Mouse (Mus musculus): ENCODE data around the gene Pygo2.

The Pygo2 gene

DNA sequence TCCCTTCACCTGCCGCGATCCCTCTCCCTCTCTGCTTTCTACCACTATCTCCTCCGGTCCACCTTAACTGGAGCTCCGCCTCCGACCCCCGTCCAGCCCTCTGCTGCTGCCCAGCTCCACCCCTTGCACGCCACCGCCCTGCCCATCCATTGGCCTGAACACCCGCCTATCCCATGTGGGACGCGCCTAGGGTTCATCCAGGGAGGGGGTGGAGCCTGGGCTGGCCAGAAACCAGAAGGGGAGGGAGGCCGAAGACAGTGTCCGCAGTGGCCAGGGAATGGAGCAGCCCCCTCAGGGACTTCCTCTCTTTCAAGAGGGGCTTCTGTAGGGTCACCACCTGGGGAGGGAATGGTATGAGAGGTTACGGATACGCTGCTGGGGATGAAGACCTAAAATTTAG lies 36.4 kb upstream of the Pygo2 start:
- DNase-seq, result peak; percentile 99

DNA sequence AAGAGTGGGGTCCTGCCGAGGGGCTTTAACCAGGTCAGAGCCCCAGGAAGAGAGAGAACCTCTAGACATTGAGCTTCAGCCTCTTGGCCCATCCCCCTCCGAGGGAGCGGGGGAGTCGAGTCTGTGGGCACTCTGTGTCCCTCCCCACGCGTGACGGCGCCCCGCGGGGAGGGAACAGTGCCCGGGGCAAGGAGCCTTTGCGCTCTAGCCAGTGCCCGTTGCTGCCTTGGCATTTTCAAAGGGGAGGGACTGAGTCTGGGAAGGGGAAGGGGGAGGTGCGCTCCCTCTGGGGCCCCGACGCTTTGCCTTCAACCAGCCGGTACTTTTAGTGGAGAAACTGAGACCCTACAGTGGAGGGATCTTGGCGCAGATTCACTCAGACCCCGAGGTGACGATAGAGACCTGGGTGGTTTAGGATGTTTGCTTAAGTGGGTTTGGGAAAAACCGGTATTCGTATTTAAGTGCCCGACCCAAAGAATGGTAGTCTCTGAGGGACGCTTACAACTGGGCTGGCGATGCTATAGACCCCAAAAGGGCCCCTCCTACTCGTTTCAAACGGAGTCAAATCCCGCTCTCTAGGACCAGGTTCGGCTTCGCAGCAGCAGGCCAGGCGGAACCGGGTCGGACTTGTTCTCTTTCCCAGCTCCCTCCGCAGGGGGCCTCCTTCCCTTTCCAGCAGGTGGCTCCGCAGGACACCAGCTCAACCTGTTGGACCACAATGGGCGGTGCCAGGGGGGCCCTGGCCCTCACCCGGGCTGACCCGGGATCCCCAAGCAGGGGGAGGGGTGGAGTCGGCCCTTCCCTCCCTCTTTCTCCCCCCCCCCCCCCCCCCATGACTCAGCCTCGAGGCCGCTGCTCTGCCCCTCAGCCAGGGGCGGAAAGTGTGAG lies 35.8 kb upstream of the Pygo2 start, which contains the start of gene Zbtb7b:
Gene Zbtb7b, minus strand, starts transcription at position 771 of the 888 bp plus-strand sequence.
- DNase-seq, result peak; percentile 92

DNA sequence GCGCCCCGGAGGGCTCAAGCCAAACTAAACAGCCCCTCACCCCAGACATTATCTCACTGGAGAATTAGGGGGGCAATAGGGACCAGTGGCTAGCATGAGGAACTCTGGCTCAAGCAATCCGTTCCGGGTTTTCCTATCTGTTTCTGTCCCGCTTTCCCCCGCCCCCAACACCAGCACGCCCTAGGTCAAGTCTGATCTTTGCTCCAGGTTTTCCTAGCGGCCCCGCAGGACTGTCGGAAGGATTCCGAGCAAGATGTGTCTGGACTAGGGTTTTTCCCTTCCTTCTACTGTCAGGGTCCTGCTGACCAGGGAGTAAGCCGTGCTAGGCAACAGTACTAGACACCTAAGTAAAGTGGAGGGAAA lies 35.1 kb upstream of the Pygo2 start:
- peak; percentile 91 for DNase-seq

DNA sequence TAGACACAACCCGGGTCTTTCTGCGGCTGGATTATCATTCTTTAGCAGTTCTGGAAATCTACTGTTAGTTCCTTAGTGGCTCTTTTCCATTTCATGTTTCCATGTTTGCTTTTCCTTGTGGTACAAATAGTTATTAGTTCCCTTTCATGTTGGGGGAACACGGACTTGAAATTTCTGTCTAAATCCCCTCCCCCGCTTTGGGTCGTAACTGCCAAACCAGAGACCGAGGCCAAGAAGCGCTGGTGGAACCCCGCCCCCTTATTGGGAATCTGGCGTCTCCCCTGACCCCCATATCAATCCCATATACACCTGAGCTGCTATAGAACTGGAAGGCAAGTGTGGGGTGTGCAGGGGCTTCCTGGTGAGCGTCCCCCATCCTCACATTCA lies 34.6 kb upstream of the Pygo2 start:
- peak; percentile 72 for DNase-seq

DNA sequence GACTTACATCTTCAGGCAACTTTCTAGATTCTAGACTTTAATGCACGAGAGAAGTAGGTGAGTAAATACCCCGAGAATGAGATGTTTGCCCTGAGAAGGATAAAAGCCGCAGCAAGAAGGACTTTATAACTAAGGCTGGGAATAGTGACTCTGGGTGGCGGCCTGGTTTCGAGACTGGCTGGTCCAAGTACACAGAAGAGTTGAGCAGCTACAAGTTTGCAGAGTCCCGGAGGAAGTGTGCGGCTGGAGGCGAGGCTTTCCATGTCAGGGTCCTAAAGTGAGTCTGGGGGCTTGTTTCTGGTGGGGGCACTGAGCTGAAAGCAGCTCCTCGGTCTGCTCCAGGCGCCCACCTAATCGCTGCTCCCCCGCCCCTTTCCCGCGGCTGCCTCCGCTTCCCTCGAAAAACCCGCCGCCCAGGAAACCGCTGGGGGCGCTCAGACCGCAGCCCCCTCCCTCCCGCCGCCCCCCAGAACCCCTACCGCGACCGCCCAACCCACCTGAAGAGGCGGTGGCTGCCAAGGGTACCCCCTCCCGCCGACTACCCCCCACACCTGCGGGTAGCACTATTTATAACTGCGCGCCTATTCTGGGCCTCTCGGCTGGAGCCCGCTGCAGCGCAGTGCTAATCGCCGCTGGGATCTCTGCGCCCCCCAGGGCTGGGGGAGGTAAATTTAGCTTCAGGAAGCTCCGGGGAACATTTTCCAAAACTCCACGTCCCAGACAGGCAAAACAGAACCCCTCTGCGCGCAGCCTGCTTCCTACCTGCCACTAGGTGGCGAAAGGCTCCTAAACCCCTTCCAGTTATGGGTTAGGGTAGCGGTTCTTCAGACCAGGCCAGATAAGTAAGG lies 34.0 kb upstream of the Pygo2 start:
- peak; percentile 83 for DNase-seq

DNA sequence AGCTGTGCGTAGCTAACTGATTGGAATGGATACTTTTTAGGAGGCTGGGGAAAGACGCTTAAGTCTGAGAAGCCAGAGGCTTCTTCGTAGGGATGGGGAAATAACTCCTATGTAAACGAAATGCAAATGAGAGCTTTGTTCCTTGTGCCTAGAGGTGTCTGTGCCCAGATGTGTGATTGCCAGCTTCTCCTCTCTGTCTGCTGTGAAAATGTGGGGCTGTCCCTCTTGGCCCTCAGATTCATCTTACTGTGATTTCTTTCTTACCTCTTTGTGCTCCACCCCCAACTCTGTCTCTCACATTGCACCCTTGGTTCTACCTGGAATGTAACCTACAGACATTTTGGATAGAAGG lies 33.4 kb upstream of the Pygo2 start:
- DNase-seq, result no peak

DNA sequence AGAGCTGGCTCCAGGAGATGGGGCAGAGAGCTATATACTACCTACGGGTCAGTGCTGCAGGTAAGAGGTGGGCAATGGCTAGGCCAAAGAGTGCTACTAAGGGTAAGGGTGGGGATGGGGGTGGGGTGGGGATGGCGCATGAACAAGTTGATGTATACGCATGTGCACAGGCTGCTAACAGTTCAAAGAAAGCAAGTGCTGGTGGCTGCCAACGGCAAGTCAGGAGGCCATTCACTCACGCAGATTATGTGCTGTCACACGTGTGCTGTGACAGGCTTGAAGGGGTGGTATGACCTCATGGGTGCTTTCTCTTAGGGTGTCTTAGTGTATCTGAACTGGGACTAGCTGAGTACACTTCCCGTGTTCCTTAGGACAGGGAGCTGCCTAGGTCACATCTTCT lies 28.7 kb upstream of the Pygo2 start:
- no peak for DNase-seq

DNA sequence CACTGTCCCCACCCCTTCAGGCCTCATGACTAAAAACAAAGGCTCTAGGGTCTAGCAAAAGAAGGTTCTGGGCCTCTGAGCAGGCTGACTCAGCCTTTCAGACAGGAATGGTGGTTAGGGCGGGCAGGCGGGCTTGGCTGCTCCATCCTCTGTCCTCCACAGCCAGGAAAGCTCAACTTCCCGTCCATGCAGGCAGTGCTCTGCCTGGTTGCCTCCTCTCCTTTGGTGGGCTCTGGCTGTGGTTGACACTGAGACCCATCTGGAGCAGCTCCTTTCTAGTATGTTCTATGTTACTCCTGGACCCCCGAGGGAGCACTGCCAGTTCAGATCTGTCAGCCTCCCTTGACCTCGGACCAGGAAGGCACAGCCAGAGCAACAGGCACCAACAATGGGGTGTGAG lies 27.3 kb upstream of the Pygo2 start, which contains the start of gene Lenep:
Gene Lenep, minus strand, starts transcription at position 101 of the 400 bp plus-strand sequence.
- no peak for DNase-seq

DNA sequence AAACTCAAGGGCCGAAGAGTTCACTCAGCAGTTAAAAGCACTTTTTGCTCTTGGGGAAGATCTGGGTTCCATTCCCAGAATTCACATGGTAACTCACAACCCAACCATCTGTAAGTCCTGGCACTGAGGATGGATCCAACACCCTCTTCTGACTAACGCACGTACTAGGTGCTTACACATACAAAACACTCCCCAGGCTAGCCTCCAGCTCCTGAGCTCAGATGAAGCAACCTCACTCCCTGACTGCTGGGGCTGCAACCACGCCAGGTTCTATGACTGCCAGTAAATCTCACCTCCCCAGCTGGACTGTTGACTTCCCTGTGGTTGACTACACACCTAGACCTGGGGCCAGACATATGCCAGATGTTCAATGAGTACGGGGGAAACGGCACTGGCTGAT lies 23.1 kb upstream of the Pygo2 start:
- no peak for DNase-seq

DNA sequence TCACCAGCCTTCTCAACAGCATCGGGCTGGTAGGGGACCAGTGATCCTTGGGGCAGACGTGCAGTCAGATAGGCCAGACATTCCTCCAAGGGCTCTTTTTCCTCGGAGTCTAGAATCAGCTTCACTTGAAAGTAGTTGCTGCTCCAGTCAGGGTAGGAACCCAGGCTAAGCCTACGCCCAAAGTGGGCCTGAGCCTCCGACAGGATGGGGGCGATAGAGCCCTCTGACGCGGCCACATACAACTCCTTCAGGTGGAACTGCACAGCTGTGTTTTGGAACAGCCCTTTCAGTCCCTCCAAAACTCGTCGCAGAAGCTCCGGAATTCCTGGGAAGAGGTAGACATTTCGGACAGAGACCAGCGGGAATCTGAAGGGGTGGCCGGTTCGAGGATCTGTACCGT lies 21.6 kb upstream of the Pygo2 start:
- DNase-seq, result no peak

DNA sequence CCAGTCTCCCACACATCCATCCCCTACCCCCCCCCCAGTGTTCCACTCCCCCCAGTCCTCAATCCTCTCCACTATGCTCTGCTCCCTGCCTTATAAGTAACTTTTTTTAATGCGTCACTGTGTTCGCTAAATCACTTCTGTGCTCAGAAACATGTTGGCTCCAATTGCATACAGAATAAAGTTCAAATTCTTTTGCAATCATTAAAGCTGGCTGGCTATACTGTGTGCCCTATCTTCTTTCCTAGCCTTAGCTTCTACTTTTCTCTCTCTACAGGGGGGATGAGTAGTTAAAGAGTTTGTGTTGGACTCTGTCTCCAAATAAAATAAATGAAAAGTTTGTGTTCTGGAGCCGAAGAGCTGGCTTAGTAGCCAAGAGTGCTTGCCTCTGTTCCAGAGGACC lies 20.3 kb upstream of the Pygo2 start:
- DNase-seq, result no peak

DNA sequence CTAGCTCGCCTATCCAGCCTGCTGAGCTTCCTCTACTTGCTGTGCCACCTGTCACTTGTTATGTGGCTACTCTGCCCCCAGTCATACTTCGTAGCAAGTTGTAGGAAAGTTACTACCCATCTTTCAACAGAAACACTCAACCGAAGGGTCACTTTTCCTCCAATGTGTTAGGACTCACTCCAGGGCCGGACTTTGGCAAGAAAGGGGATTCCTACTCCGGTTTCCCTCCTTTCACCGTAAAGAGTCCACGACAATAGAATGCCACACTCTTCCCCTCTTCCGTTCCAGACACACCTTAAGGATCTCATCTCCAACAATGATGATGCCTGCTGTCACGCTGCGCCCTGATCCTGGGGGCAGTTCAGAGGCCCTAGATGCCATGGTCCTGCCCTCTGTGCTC lies 19.1 kb upstream of the Pygo2 start:
- DNase-seq, result no peak

DNA sequence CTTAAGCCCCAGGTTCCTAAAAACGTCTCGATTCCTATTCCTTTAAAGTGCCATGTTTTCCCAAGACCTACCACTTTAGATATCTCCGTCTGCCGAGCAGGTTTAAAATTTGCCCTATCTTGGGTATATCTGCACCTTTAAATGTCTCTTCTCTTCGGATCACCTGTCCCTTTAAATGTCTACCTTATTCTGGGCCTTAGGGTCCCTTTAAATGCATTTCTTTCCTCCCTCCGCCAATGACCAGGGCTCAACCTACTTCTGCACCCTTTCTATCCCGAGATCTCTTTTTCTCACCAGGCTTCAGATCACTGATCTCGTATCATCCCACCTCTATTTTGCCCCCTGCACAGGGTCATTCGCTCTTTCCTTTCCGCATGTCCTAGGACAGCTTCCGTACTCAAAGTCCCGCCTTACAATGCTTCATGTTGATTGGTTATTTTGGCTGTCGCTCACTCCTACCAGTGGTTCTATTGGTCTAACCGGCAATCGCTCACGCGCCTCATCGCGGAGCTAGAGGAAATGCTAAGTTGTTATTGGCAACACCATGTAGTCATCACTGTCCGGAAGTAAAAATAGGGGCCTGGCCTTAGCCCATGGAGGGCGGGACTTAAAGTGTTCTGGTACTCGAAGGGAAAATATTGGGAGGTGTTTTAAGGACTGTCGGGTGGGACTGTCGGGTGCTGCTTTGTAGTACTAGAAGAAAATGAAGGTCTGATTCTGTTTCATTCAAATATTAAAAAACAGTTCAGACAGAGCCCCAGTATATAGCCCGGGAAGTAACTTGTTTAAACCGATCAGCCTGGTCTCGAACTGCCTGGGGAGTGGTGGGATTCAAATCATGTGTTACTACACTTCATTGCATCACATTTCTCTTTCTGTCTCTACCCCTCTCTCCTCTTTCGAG lies 18.3 kb upstream of the Pygo2 start, which contains the start of gene Flad1:
Gene Flad1, minus strand, starts transcription at position 381 of the 904 bp plus-strand sequence.
- DNase-seq, result peak; percentile 100

DNA sequence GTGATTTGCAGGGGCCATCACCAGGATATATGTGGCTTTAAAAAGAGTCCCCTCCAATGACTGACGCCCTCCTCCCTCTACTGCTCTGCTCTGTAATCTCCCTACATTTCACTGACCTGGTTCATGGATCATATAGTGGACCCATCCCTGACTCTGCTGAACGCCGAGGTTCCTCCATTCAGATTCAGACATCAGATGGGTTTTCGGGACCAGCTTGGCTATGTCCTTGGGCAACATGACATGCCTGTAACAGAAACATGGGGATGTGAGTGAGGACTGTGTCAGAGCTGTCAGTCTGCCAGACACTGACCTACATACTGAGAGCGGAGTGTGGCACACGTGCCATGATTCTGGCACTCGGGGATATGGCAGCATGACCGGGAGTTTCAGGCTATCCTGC lies 13.9 kb upstream of the Pygo2 start:
- no peak for DNase-seq

DNA sequence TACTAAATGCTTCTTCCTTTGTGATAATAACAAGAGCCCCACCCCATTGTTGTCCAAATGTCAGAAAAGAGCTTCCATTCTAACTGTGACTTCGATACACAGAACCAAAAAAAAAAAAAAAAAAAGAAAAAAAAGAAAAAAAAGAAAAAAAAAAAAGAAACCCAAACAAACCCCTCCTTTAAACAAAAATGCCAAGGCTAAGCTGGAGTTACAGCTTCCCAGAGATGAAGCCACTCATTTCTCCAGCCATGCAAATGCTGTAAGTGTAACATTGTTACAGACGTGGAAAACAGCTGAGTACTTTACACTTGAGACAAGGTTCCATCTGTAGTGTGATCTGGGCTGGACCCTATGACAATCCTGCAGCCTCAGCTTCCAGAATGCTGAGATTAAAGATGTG lies 12.9 kb upstream of the Pygo2 start:
- no peak for DNase-seq

DNA sequence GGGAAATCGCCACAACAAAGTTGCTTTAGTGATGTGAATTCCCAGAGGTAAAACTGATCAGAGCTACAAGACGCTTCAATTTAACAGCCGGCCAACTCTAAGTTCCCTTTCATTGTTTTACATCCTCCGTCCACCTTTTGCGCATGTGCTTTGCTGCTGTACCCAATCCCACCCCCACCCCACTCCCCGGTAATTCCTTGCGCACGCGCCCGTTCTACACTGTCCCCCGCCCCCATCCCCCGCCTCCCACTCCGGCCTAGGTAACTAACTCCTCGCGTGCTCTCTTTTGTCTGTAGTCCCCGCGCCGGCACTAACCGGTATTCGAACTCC lies 12.2 kb upstream of the Pygo2 start:
- no peak for DNase-seq

DNA sequence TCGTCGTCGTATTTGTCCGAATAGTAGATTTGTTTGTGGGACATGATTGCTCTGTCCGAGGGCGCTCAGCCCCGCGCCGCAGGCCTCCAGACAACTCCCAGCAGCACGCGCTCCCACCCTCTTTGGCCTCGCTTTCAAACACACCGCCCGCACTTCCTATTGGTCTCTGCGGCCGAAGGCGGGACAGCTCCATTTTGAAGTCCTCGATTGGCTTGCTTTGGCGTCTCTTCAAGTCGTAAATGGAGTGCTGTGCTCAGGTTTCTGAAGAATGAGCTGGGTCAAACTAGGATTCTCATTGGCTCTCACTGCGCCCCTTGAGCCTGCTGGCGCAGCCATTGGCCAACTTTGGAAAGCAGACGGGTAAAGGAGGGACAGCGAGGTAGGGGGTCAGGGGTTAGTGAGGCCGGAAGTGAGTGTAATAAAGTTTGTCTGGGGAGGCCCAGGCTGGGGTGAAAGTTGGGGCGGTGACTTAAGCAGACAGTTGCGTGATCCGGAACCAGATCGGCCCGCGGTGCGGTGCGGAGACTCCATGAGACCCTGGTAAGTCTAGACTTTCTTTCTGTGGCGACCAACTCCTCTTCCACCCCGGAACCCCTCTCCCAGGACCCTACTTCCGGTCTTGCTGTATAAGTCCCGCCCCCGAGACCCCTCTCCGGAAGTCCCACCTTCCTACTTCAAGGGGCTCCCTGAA lies 11.7 kb upstream of the Pygo2 start, which contains the start of the genes Cks1b and Shc1:
Gene Cks1b, minus strand, starts transcription at position 214 of the 691 bp plus-strand sequence.
Gene Shc1, plus strand, starts transcription at position 274 of the 691 bp plus-strand sequence.
- peak; percentile 94 for DNase-seq

DNA sequence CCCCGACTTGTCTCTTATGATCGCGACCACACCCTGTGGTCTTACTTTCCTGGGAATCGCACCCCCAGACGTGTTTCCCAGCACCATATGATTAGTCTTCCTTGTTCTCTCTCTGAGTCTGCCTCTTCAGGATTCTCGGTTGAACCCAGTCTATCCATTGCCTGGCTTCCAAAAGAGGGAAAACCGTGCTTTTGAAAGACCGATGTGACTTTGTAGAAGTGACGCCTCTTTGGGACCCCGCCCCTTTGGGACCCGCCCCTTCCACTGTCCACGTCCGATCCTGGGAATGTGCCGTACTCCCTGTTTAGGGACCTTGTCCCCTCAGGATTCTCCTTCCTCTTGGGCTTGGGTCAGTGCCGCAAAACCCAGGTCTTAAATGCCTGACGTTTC lies 11.2 kb upstream of the Pygo2 start:
- no peak for DNase-seq

DNA sequence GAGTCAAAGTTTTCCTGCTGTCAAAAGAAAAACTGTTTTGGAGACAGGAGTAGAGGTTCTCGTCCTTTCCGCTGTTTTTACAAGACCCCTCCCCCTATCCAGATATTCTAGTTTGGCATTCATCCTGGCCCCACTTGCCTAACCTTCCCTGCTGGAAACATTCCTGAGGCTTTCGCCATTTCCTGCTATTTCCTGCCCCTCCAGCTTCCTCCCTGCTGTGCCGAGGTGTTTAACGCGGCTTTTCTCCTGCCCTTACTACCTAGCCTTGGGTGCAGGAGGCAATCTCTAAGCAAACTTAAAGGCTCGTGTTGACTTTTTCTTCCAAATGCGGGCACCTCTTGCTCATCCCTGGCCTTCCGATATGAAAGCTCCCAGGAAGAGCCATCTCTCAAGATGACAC lies 10.4 kb upstream of the Pygo2 start:
- DNase-seq, result no peak

DNA sequence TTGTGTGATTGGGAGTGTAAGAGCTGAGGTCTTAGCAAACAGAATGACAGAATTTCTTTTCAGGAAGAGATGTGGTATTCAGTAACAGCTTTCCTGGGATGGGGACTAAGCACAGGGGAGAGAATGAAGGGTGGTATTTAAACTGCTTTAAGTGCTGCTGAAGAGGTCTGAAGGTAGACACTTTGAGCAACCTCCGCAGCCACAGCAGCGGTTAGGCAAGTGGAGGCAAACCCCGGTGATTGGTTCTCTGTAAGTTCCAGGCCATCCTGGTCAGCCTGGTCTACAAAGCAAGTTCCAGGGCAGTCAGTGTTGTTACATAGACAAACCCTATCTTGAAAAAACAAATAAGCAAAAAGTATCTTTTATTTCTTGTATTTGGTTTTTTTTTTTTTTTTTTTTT lies 10.0 kb upstream of the Pygo2 start:
- no peak for DNase-seq

DNA sequence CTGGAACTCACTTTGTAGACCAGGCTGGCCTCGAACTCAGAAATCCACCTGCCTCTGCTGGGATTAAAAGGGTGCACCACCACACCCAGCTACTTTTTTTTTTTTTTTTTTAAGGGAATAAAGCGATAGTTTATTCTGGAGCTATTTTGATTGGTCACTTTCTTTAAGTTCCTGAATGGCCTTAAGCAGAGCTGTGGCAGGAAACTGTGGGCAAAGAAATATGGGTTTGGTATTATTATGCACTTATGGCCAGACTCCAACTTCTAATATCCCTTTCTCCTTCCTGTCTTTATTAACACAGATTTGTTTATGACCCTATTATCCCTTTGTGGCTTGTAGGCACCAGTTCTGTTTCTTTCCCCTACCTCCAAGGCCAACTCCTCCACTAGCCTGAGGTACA lies 9.6 kb upstream of the Pygo2 start:
- DNase-seq, result no peak

Data from cerebellum, adult 9-10 months (tissue).